Mouse (Mus musculus) kidney, embryonic 16.5 days (tissue): ENCODE measurements at regions not wholly inside any gene's neighbourhood (a gene's known extent, or its start where the extent isn't known, plus 50 kb on each side); places are given as distances from the start of the nearest gene placed in this dataset.

Experiments used
- ATAC-seq: fragments of 200-750 bp; cut with Nextera tagmentation; 2 replicates; pipeline ENCODE4 v1.8.0; 2017; ENCODE audit warnings: moderate TSS enrichment; ENCODE audit not compliant: low FRiP score, low TSS enrichment
- H3K27ac ChIP-seq: fragments of 300-500 bp; sonication (generic); 2 replicates; pipeline ENCODE4 v1.5.1; 2014; ENCODE audit warnings: low read length
- H3K27me3 ChIP-seq: fragments of 300-500 bp; sonication (generic); 2 replicates; pipeline ENCODE4 v1.6.1; 2014; ENCODE audit warnings: low read length, control low read depth, mixed read lengths; ENCODE audit not compliant: insufficient read depth
- H3K36me3 ChIP-seq: fragments of 300-500 bp; sonication (generic); 2 replicates; pipeline ENCODE4 v1.6.1; 2014; ENCODE audit warnings: low read length, control low read depth, mixed read lengths; ENCODE audit not compliant: insufficient read depth
- H3K4me1 ChIP-seq: fragments of 300-500 bp; sonication (generic); 2 replicates; pipeline ENCODE4 v1.6.1; 2014; ENCODE audit warnings: low read length, control low read depth, mixed read lengths; ENCODE audit not compliant: insufficient read depth
- H3K4me2 ChIP-seq: fragments of 300-500 bp; sonication (generic); replicated peaks from 2 replicates; pipeline ENCODE4 v1.6.1; 2014; ENCODE audit warnings: low read depth, low read length
- H3K4me3 ChIP-seq: fragments of 300-500 bp; sonication (generic); 2 replicates; pipeline ENCODE4 v1.5.1; 2014; ENCODE audit warnings: mild to moderate bottlenecking, low read length
- H3K9ac ChIP-seq: fragments of 300-500 bp; sonication (generic); replicated peaks from 2 replicates; pipeline ENCODE4 v1.6.1; 2014; ENCODE audit warnings: low read length
- H3K9me3 ChIP-seq: fragments of 300-500 bp; sonication (generic); 2 replicates; pipeline ENCODE4 v1.6.1; 2016; ENCODE audit warnings: low read length, control low read depth
- WGBS: fragments of 180-500 bp; shearing (Covaris S2); extraction: QIAGEN DNeasy Blood & Tissue Kit; methylation state at CpG from one replicate; pipeline ENCODE4 v1.1.7; 2014; 5-methylcytosine and 5-hydroxymethylcytosine counted together

DNA sequence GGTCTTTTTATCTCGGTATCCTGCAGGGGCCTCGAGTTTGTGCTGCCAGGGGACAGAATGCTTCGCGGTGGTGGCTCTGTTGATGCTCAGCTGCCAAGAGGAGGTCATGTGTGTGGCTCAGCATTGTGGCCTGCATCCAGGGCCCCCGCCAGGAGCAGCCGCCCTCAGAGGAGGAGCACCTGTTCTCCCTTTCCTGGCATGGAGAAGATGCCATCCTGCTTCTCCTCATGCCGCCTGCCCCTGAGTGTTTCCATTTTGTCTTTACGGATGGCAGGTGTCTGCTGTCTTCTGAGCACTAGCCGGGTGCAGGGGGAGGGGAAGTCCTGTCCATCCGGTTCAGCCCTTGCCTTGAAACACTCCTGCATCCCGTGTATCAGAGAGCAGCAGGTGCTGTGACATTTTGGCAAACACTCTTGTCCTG, 208.6 kb upstream of the Btbd3 start:
- WGBS, result 44% methylated on average over 11 of the region's 11 CpGs
- no peak overlapping the region for H3K4me2 ChIP-seq

DNA sequence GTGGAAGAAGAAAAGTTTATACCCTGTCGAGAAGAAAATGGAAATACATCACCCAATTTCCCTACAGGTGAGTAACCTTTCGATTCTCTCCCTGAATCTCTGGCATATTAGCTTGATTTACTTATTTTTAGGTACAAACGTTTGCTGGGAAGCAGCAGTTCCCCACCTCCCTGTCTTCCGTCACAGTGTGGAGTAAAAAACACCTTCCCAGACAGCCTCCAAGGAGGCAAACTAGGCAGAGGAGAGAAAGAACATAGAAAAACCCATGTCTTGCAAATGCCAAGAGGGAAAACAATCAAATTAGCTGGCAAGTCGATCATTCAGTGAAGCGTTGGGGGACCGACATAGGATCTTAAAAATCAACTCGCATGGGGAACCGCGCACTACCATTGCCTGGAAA, 209.0 kb upstream of the Btbd3 start:
- ATAC-seq, result no peak

More for the DNA sequence above, 208.6 kb upstream of the Btbd3 start:
- no peaks in the 10 kb centered on the region for H3K36me3 ChIP-seq
- no peaks in the 10 kb centered on the region for H3K27me3 ChIP-seq
- no peaks in the 10 kb centered on the region for H3K9me3 ChIP-seq
- peaks cover 15% of the 10 kb centered on the region for H3K4me1 ChIP-seq
- peak; percentile 55; the same call in 1 of the 2 replicates for ATAC-seq
- no peak overlapping the region for H3K9ac ChIP-seq
- no peak overlapping the region for H3K4me3 ChIP-seq
- no peak overlapping the region for H3K27ac ChIP-seq

DNA sequence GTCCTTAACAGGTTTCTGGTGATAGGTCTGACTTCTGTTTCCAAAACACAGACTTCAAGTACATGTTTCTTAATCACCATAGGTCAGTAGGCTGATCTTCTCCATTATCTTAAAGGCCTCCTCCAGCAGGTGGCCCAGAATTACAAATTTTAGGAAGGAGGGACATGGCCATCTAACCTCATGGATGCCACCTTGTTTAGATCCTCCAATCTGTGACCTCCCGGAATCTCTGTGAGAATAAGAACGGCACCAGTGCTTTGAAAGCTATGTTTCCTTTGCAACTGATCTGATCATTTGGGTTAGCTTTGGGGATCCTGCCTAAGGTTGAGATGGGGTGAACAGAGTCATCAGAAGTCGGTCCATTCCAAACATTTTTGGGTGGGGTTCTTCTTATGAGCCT, 209.4 kb upstream of the Btbd3 start:
- no peak overlapping the region for H3K4me3 ChIP-seq
- WGBS, result 90% methylated on average over 3 of the region's 3 CpGs
- H3K4me1 ChIP-seq, result peaks cover 15% of the 10 kb centered on the region
- H3K4me2 ChIP-seq, result no peak overlapping the region
- H3K27ac ChIP-seq, result no peak overlapping the region
- no peaks in the 10 kb centered on the region for H3K27me3 ChIP-seq
- no peak for ATAC-seq
- no peak overlapping the region for H3K9ac ChIP-seq
- H3K36me3 ChIP-seq, result no peaks in the 10 kb centered on the region
- H3K9me3 ChIP-seq, result no peaks in the 10 kb centered on the region

More for the DNA sequence above, 209.0 kb upstream of the Btbd3 start:
- H3K9me3 ChIP-seq, result no peaks in the 10 kb centered on the region
- no peaks in the 10 kb centered on the region for H3K27me3 ChIP-seq
- H3K9ac ChIP-seq, result no peak overlapping the region
- H3K4me2 ChIP-seq, result no peak overlapping the region
- H3K4me1 ChIP-seq, result peaks cover 15% of the 10 kb centered on the region
- no peaks in the 10 kb centered on the region for H3K36me3 ChIP-seq
- 70% methylated on average over 10 of the region's 10 CpGs for WGBS
- H3K4me3 ChIP-seq, result no peak overlapping the region
- H3K27ac ChIP-seq, result no peak overlapping the region

DNA sequence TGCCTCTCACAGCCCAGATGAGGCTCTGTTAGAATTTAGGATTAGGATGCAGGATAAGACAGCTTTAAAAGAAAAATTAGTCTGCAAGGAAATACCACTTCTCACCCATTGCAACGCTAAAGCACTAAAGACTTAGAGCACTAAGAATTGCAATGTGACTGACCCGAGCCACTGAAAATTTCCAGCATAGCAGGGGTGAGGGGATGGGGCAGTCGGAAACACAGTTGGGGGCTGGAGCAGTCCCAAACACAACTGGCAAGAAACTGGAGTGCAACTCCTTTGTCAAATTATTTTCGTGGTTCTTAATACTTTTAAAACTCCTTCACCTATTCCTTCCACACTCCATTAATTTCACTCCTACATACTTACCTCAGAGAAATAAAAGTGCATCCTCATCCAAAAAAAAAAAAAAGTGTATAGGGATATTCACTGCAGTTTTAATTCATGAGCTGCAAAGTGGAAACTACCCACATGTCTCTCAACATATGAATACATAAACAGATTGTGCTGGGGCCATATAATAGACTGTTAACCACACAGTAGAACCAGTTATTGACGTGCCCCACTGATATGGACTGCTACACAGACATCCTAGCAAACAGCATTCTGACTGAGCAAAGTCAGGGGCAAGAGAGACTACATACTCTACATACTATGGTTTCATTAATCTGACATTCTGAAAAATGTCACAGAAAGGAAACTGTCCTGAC, 210.3 kb upstream of the Btbd3 start:
- no peak overlapping the region for H3K4me3 ChIP-seq
- H3K4me2 ChIP-seq, result no peak overlapping the region
- H3K27me3 ChIP-seq, result no peaks in the 10 kb centered on the region
- no peak for ATAC-seq
- 40% methylated on average over 5 of the region's 5 CpGs for WGBS
- no peak overlapping the region for H3K27ac ChIP-seq
- no peaks in the 10 kb centered on the region for H3K36me3 ChIP-seq
- no peak overlapping the region for H3K9ac ChIP-seq
- no peaks in the 10 kb centered on the region for H3K9me3 ChIP-seq
- peaks cover 15% of the 10 kb centered on the region for H3K4me1 ChIP-seq

DNA sequence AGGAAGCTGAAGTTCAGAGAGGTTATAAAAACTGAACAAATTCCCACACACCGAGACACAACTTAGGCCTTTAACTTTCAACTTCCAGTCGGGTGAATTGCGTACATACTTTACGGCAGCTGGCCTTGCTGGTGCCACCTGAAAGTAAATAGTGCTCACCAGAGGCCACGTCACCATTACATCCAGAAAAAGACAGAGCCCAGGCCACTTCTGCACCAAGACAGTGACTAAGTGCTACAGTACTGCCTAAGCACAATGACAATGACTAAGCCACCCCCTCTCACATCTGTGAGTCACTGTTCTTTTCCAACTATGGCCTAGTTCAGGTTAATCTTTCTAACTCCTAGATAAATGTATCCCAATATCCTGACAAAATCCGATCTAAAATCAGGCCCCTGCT, 215.7 kb upstream of the Btbd3 start:
- Histone ChIP-seq H3K4me1 (no peaks in the 10 kb centered on the region), H3K27me3 (no peaks in the 10 kb centered on the region), H3K36me3 (no peaks in the 10 kb centered on the region), H3K4me3 (no peak overlapping the region), H3K27ac (peak overlapping the region; percentile 34), H3K9me3 (no peaks in the 10 kb centered on the region), H3K9ac (no peak overlapping the region), H3K4me2 (no peak overlapping the region)
- 43% methylated on average over 6 of the region's 6 CpGs for WGBS
- ATAC-seq, result no peak

DNA sequence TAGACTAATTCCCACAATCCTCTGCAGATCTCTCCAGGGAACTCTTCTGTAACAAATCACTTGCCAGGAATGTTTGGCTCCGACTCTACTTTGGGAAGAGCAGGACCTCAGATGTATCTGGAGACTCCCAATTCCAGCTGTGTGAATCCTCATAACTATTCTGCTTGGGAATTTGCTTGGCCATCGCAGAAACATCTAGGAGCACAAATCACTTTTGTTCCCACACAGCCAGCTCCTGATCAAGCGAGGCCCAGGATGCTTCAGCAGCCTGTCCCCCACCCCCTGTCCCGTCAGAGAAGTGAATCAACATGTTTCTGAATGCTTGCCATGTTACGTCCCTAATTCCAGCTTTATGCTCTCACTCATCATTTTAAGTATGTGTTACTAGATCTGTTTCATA, 216.1 kb upstream of the Btbd3 start:
- no peaks in the 10 kb centered on the region for H3K36me3 ChIP-seq
- peak; percentile 87 for ATAC-seq
- H3K4me2 ChIP-seq, result no peak overlapping the region
- H3K4me3 ChIP-seq, result no peak overlapping the region
- H3K9ac ChIP-seq, result no peak overlapping the region
- no peaks in the 10 kb centered on the region for H3K9me3 ChIP-seq
- 49% methylated on average over 5 of the region's 5 CpGs for WGBS
- H3K27me3 ChIP-seq, result no peaks in the 10 kb centered on the region
- peak overlapping the region; percentile 34 for H3K27ac ChIP-seq
- H3K4me1 ChIP-seq, result no peaks in the 10 kb centered on the region

DNA sequence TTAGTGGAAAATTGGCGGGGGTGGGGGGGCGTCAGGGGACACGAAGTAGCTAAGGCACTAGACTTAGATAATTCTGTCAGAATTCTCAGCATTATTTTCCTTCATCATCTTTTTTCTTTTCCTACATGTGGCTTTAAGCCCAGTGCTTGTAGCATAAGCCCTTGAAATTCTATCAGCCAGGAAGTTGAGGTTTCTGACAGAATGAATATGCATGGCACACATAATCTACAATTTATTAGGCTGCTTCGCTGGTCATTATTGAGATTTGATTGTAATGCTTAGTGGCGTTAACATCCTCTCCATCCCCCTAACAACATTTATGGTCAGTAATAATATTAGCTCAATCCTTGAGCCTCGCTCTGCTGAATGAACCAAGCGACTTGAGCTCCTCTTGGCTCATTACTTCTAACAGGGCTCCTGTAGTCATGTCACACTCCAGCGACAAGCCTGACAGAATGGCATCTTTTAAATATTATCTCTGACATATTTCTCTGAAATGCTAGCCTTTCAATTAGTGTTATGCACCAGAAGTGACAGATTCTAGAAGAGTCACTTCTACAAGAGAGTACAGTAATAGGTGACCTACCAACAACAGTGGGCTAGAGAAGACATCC, 222.1 kb upstream of the Btbd3 start:
- Histone ChIP-seq H3K36me3 (no peaks in the 10 kb centered on the region), H3K27ac (no peak overlapping the region), H3K4me1 (peaks cover 3% of the 10 kb centered on the region; the same call in 1 of the 2 replicates), H3K9me3 (no peaks in the 10 kb centered on the region), H3K27me3 (no peaks in the 10 kb centered on the region), H3K4me2 (no peak overlapping the region), H3K4me3 (no peak overlapping the region), H3K9ac (no peak overlapping the region)
- 84% methylated on average over 8 of the region's 8 CpGs for WGBS
- no peak for ATAC-seq

DNA sequence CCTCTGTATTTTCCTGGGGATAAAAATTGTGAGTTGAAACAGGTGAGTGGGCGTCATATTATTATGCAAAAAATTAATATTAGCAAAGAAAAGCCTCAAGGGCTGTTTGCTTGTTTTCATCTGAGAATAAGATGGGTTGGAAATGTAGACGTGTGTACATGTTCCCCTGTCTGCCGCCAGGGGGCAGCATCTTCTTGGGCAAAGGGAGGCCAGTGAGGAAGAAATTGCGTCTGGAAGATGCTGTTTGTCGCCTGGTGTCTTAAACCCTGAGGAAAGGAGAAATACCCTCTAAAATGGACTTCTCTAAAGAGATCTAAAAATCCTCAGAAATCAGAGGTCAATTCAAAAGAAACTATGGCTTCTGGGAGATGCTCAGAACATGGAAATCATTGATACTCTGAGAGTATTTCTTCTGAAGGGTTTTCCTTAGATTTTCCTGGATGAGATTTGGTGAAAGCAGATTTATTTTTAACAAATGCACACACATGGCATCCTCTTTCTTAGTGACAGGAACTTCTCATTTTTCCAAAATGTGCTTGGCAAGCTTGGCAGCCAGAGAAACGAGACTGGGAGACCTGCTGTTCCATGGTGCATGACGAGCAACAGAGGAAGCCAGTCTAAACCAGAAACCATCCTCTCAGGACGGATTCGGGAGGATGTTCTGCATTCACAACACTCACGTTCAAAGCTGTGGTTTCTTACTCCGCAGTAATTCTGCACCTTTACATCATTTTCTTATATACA, 222.8 kb upstream of the Btbd3 start:
- Histone ChIP-seq H3K4me3 (no peak overlapping the region), H3K4me1 (peaks cover 3% of the 10 kb centered on the region; the same call in 1 of the 2 replicates), H3K27me3 (no peaks in the 10 kb centered on the region), H3K9ac (no peak overlapping the region), H3K9me3 (no peaks in the 10 kb centered on the region), H3K36me3 (no peaks in the 10 kb centered on the region), H3K27ac (no peak overlapping the region), H3K4me2 (no peak overlapping the region)
- peak; percentile 82; the same call in 1 of the 2 replicates for ATAC-seq
- 22% methylated on average over 11 of the region's 11 CpGs for WGBS

DNA sequence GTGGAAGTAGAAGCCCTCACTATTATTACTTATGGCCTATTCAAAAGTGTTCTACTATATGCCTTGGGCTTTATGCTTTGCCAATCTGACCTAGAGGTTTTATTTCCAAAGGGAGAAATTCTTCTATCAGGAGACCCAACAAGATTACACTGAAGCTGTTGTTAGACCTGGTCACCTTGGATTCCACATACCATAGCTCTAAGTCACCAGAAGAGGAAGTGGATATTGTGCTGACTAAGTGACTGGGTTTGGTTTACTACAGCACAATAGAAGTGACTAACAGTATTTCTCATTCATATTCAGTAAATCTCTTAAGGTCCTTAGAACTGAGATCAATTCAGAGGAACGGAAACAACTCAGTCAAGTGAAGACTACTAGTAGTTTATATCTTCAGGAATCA, 229.0 kb upstream of the Btbd3 start:
- H3K4me1 ChIP-seq, result no peaks in the 10 kb centered on the region
- H3K9me3 ChIP-seq, result no peaks in the 10 kb centered on the region
- no peak overlapping the region for H3K27ac ChIP-seq
- H3K9ac ChIP-seq, result no peak overlapping the region
- H3K27me3 ChIP-seq, result no peaks in the 10 kb centered on the region
- no peak overlapping the region for H3K4me3 ChIP-seq
- ATAC-seq, result no peak
- no peak overlapping the region for H3K4me2 ChIP-seq
- H3K36me3 ChIP-seq, result no peaks in the 10 kb centered on the region
- 83% methylated on average over 1 of the region's 1 CpGs for WGBS

DNA sequence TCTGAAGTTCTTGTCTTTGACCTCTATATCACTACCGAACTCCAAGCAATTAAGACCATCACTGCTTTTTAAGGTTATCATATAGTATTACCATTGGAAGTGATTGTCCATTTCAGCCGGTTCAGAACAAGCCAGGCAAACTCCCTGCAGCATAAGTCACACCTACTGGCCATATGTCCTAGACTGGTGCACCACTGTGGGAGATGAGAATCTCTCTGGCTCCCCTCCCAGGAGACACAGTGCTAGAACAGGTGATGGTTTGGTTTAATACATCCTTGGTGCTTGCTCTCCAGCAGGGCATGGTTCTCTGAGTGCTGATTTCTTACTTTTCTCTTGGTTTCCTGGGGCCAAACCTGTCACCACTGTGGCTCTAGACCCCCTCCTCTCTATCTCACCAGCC, 232.8 kb upstream of the Btbd3 start:
- Histone ChIP-seq H3K9ac (no peak overlapping the region), H3K9me3 (no peaks in the 10 kb centered on the region), H3K27me3 (no peaks in the 10 kb centered on the region), H3K4me1 (no peaks in the 10 kb centered on the region), H3K4me3 (no peak overlapping the region), H3K27ac (no peak overlapping the region), H3K4me2 (no peak overlapping the region), H3K36me3 (no peaks in the 10 kb centered on the region)
- no peak for ATAC-seq
- WGBS, result 73% methylated on average over 2 of the region's 2 CpGs
